Mouse (Mus musculus) hindbrain, embryonic 16.5 days (tissue): Measurements from ENCODE around the gene Csrnp1. TPM values are rescaled to one million over a fixed set of nuclear protein-coding genes. Genes with fewer than 3 reads are reported as not detected.
A peak's percentile ranks its signal among the peaks of the same experiment; 100 is the strongest.

Source experiments
- ATAC-seq: fragments of 200-750 bp; cut with Nextera tagmentation; 2 replicates; pipeline ENCODE4 v1.8.0; 2017; ENCODE audit warnings: moderate TSS enrichment, moderate library complexity
- H3K27ac ChIP-seq: fragments of 300-500 bp; sonication (generic); 2 replicates; pipeline ENCODE4 v1.5.1; 2014; ENCODE audit warnings: low read depth, mild to moderate bottlenecking, control low read depth, low read length, moderate library complexity
- H3K27me3 ChIP-seq: fragments of 300-500 bp; sonication (generic); replicated peaks from 2 replicates; pipeline ENCODE4 v1.6.1; 2014; ENCODE audit warnings: low read length; ENCODE audit not compliant: control insufficient read depth, insufficient read depth
- H3K36me3 ChIP-seq: fragments of 300-500 bp; sonication (generic); 2 replicates; pipeline ENCODE4 v1.6.1; 2014; ENCODE audit warnings: mild to moderate bottlenecking, low read length, moderate library complexity, mixed read lengths; ENCODE audit not compliant: control insufficient read depth, insufficient read depth
- H3K4me1 ChIP-seq: fragments of 300-500 bp; sonication (generic); 2 replicates; pipeline ENCODE4 v1.6.1; 2014; ENCODE audit warnings: low read depth, low read length; ENCODE audit not compliant: control insufficient read depth, insufficient read depth
- H3K4me2 ChIP-seq: fragments of 300-500 bp; sonication (generic); 2 replicates; pipeline ENCODE4 v1.6.1; 2014; ENCODE audit warnings: mild to moderate bottlenecking, low read length, control low read depth, moderate library complexity
- H3K4me3 ChIP-seq: fragments of 300-500 bp; sonication (generic); 2 replicates; pipeline ENCODE4 v1.5.1; 2014; ENCODE audit warnings: mild to moderate bottlenecking, low read length, control low read depth, moderate library complexity
- H3K9ac ChIP-seq: fragments of 300-500 bp; sonication (generic); 2 replicates; pipeline ENCODE4 v1.6.1; 2014; ENCODE audit warnings: low read depth, mild to moderate bottlenecking, control low read depth, low read length, moderate library complexity
- H3K9me3 ChIP-seq: fragments of 300-500 bp; sonication (generic); 2 replicates; pipeline ENCODE4 v1.6.1; 2014; ENCODE audit warnings: mild to moderate bottlenecking, low read length, moderate library complexity; ENCODE audit not compliant: control insufficient read depth
- WGBS: fragments of 180-500 bp; shearing (Covaris S2); extraction: QIAGEN DNeasy Blood & Tissue Kit; methylation state at CpG from one replicate; pipeline ENCODE4 v1.1.7; 2014; 5-methylcytosine and 5-hydroxymethylcytosine counted together
- polyA plus RNA-seq: library from polyadenylated mRNA; unstranded; fragments of >200 nt; fragmentation: Nextera tagmentation; extraction: Ambion mirVana; gene quantifications from 2 replicates; pipeline ENCODE4 v1.2.1, GENCODE M21; 2015

Gene Csrnp1
- polyA plus RNA-seq: 1.8 and 2.7 TPM in 2 replicates

- Histone ChIP-seq H3K27ac (peak within 1 kb of the TSS; percentile 23; the same call in 1 of the 2 replicates), H3K27me3 (peaks cover 3% of the 10 kb centered on the region; the same call in 1 of the 2 replicates), H3K4me1 (peaks cover 34% of the 10 kb centered on the region), H3K9ac (peak within 1 kb of the TSS; percentile 75), H3K4me2 (peak within 1 kb of the TSS; percentile 95), H3K36me3 (no peaks in the 10 kb centered on the region), H3K4me3 (peak within 1 kb of the TSS; percentile 69), H3K9me3 (no peaks in the 10 kb centered on the region)
- no peak for ATAC-seq
- WGBS: 9% methylated on average over 14 of the region's 14 CpGs
Measured at GRCm38 (mm10) chr9:119984536-119985011, at the start of gene Csrnp1. Gene Csrnp1, minus strand, starts transcription at chr9:119984658.

GRCm38 (mm10) chr9:120032710-120033109, 48.3 kb upstream of the Csrnp1 start:
- H3K4me2 ChIP-seq: no peak overlapping the region
- 91% methylated on average over 6 of the region's 6 CpGs for WGBS
- H3K9me3 ChIP-seq: no peaks in the 10 kb centered on the region
- no peaks in the 10 kb centered on the region for H3K4me1 ChIP-seq
- no peak overlapping the region for H3K27ac ChIP-seq
- H3K27me3 ChIP-seq: no peaks in the 10 kb centered on the region
- no peak overlapping the region for H3K9ac ChIP-seq
- no peak for ATAC-seq
- no peaks in the 10 kb centered on the region for H3K36me3 ChIP-seq
- no peak overlapping the region for H3K4me3 ChIP-seq

GRCm38 (mm10) chr9:120030421-120030820, 46.0 kb upstream of the Csrnp1 start:
- Histone ChIP-seq H3K36me3 (no peaks in the 10 kb centered on the region), H3K9me3 (no peaks in the 10 kb centered on the region), H3K4me1 (no peaks in the 10 kb centered on the region; the same call in 1 of the 2 replicates), H3K4me2 (no peak overlapping the region), H3K27ac (no peak overlapping the region), H3K4me3 (no peak overlapping the region), H3K27me3 (no peaks in the 10 kb centered on the region), H3K9ac (no peak overlapping the region)
- no peak for ATAC-seq
- 87% methylated on average over 10 of the region's 10 CpGs for WGBS

GRCm38 (mm10) chr9:120029880-120030279, 45.4 kb upstream of the Csrnp1 start:
- WGBS: 95% methylated on average over 6 of the region's 6 CpGs

GRCm38 (mm10) chr9:120027401-120028151, 43.1 kb upstream of the Csrnp1 start:
- Histone ChIP-seq H3K9ac (peak overlapping the region; percentile 17; the same call in 1 of the 2 replicates), H3K27me3 (no peaks in the 10 kb centered on the region), H3K4me2 (no peak overlapping the region; the same call in 1 of the 2 replicates), H3K27ac (no peak overlapping the region), H3K36me3 (no peaks in the 10 kb centered on the region), H3K9me3 (no peaks in the 10 kb centered on the region), H3K4me3 (no peak overlapping the region), H3K4me1 (no peaks in the 10 kb centered on the region; the same call in 1 of the 2 replicates)
- 26% methylated on average over 14 of the region's 14 CpGs for WGBS
- ATAC-seq: peak; percentile 73

More at GRCm38 (mm10) chr9:120029880-120030279, 45.4 kb upstream of the Csrnp1 start:
- Histone ChIP-seq H3K4me3 (no peak overlapping the region), H3K4me2 (no peak overlapping the region), H3K27me3 (no peaks in the 10 kb centered on the region), H3K9me3 (no peaks in the 10 kb centered on the region), H3K36me3 (no peaks in the 10 kb centered on the region), H3K4me1 (no peaks in the 10 kb centered on the region; the same call in 1 of the 2 replicates), H3K27ac (no peak overlapping the region), H3K9ac (no peak overlapping the region)
- ATAC-seq: no peak

GRCm38 (mm10) chr9:120024625-120025024, 40.2 kb upstream of the Csrnp1 start:
- H3K4me3 ChIP-seq: no peak overlapping the region
- no peaks in the 10 kb centered on the region for H3K36me3 ChIP-seq
- H3K4me2 ChIP-seq: no peak overlapping the region
- no peak for ATAC-seq
- H3K27me3 ChIP-seq: no peaks in the 10 kb centered on the region
- H3K9me3 ChIP-seq: no peaks in the 10 kb centered on the region
- no peak overlapping the region for H3K9ac ChIP-seq
- WGBS: 78% methylated on average over 5 of the region's 5 CpGs
- H3K27ac ChIP-seq: no peak overlapping the region
- H3K4me1 ChIP-seq: no peaks in the 10 kb centered on the region; the same call in 1 of the 2 replicates

- Histone ChIP-seq H3K9ac (no peak overlapping the region), H3K4me2 (no peak overlapping the region), H3K4me1 (no peaks in the 10 kb centered on the region; the same call in 1 of the 2 replicates), H3K36me3 (no peaks in the 10 kb centered on the region), H3K27ac (no peak overlapping the region), H3K9me3 (no peaks in the 10 kb centered on the region), H3K27me3 (no peaks in the 10 kb centered on the region), H3K4me3 (no peak overlapping the region)
- 68% methylated on average over 10 of the region's 10 CpGs for WGBS
- no peak for ATAC-seq
Measured at GRCm38 (mm10) chr9:120024171-120024570, 39.7 kb upstream of the Csrnp1 start.

GRCm38 (mm10) chr9:120023086-120023811, 38.8 kb upstream of the Csrnp1 start, which contains the start of gene Xirp1:
Gene Xirp1, minus strand, starts transcription at chr9:120023598.
- H3K27ac ChIP-seq: no peak within 1 kb of the TSS
- H3K36me3 ChIP-seq: no peaks in the 10 kb centered on the region
- H3K9ac ChIP-seq: no peak within 1 kb of the TSS
- H3K27me3 ChIP-seq: no peaks in the 10 kb centered on the region
- no peaks in the 10 kb centered on the region; the same call in 1 of the 2 replicates for H3K4me1 ChIP-seq
- H3K4me2 ChIP-seq: no peak within 1 kb of the TSS
- ATAC-seq: no peak
- H3K4me3 ChIP-seq: no peak within 1 kb of the TSS
- WGBS: 87% methylated on average over 18 of the region's 18 CpGs
- no peaks in the 10 kb centered on the region for H3K9me3 ChIP-seq

- 72% methylated on average over 5 of the region's 5 CpGs for WGBS
- Histone ChIP-seq H3K36me3 (no peaks in the 10 kb centered on the region), H3K4me1 (no peaks in the 10 kb centered on the region), H3K9ac (no peak overlapping the region), H3K4me3 (no peak overlapping the region), H3K27ac (no peak overlapping the region), H3K4me2 (no peak overlapping the region), H3K9me3 (no peaks in the 10 kb centered on the region), H3K27me3 (no peaks in the 10 kb centered on the region)
- ATAC-seq: no peak
Measured at GRCm38 (mm10) chr9:120021164-120021563, 36.7 kb upstream of the Csrnp1 start.
